Mouse (Mus musculus): Measurements from ENCODE around the gene Csf2rb. TPM values are rescaled to one million over a fixed set of nuclear protein-coding genes. Genes with fewer than 3 reads are reported as not detected.
"Not testable (repeated sequence)": the region's sequence is repeated elsewhere in the genome, so short reads cannot be mapped to it uniquely, and the experiment has no call there.

Gene Csf2rb
- 2.4 and 3.1 TPM in 2 replicates for polyA plus RNA-seq (2016; fragmentation: Nextera tagmentation; extraction: Ambion mirVana)

DNA sequence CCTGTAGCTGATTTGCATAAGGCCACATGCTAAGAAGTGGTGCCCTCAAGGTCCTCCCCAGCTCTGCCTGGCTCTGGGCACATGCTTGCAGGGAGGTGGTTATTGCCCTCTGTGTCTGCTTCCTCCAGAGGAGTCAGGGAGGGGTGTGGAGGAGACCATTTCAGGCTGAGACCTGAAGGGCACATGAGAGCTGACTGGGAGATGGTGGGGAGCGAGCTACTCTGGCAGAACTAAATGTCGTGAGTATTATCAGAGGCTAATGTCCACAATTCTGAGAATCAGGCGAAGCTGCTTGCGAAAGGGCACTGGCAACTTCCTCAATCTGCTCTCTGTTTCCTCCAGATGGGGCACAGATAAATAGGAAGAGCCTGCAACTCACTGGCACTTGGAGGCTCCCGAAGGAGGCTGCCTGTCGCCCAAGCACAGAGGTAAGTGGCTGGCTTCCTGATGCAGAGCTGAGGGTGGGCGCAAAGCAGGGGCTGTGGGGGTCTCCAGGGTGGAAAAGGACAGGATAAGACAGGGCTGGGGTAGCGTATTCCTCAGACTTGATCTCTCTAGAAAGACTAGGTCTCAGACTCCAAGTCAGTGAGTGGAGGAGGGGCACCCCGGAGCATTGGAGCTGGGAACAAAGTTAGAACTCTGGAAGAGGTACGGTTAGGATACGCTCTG, at the start of gene Csf2rb:
Gene Csf2rb (plus strand): TSS at position 82 of the 669 bp plus-strand sequence.
- no peak within 1 kb of the TSS for H3K4me3 ChIP-seq
- no peaks in the 10 kb centered on the region for H3K36me3 ChIP-seq
- H3K27ac ChIP-seq (ENCODE audit: poor library complexity, severe bottlenecking) = no peak within 1 kb of the TSS
- no peaks in the 10 kb centered on the region for H3K9me3 ChIP-seq (replicated peaks)
- H3K9ac ChIP-seq = 0 out of 2 replicates have a peak within 1 kb of the TSS, but pooled peaks have one; percentile 24
- peaks cover 7% of the 10 kb centered on the region; the same call in 1 of the 2 replicates for H3K4me1 ChIP-seq (replicated peaks)
- no peak; the same call in 1 of the 2 replicates for ATAC-seq (ENCODE audit: insufficient number of reproducible peaks, low FRiP score)
- peaks cover 6% of the 10 kb centered on the region; the same call in 1 of the 2 replicates for H3K27me3 ChIP-seq (replicated peaks)
- 0 out of 2 replicates have a peak within 1 kb of the TSS, but pooled peaks have one; percentile 4 for H3K4me2 ChIP-seq
- WGBS = 55% methylated on average over 11 of the region's 11 CpGs

DNA sequence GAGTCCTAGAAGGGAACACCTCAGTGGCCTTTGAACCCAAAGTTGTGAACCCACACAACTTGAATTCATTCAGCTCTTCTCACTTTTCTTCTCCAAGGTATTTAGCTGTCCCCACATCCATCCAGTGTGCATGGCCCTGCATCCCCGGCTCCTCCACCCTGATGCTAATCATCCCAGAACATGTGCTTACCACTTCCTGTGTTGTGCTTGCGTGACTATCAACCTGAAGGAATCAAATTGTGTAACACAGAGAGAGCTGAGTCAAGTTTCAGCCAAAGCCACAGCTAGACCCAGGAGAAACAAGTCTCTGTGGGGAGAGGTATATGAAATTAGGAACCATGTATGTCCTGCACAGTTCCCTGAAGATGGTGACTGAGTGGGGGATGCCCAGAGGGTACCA, 47.2 kb upstream of the Csf2rb start:
- no peak for ATAC-seq (ENCODE audit: insufficient number of reproducible peaks, low FRiP score)
- Histone ChIP-seq H3K4me2 (no peak overlapping the region), H3K4me3 (no peak overlapping the region), H3K36me3 (no peaks in the 10 kb centered on the region), H3K9ac (no peak overlapping the region), H3K9me3 (replicated peaks) (no peaks in the 10 kb centered on the region), H3K4me1 (replicated peaks) (no peaks in the 10 kb centered on the region), H3K27ac (ENCODE audit: poor library complexity, severe bottlenecking) (no peak overlapping the region), H3K27me3 (replicated peaks) (no peaks in the 10 kb centered on the region)
- WGBS = 59% methylated on average over 2 of the region's 2 CpGs

DNA sequence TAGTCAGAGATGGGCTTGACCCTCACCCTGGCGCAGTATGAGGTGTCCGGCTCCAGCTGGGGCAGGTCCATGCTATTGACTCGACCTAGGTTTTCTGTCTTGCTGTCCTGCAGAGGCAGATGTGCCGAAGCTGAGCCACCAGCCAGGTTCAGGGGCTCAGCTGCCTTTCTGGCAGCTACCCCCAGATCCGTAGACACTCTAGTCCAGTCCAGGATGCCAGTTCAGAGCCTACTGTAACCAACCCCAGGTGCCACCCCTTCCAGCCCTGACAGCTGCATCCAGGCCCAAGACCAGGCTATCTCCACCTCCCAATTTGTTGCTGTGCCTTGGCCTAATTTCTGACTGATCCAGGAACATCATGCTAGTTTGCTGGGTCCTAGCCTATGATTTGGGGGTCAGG, 37.6 kb upstream of the Csf2rb start:
- H3K9me3 ChIP-seq (replicated peaks) = no peaks in the 10 kb centered on the region
- no peak overlapping the region for H3K4me3 ChIP-seq
- no peak overlapping the region for H3K9ac ChIP-seq
- 0 out of 2 replicates have a peak, but pooled peaks cover 2% of the 10 kb centered on the region for H3K27me3 ChIP-seq (replicated peaks)
- no peak overlapping the region for H3K27ac ChIP-seq (ENCODE audit: poor library complexity, severe bottlenecking)
- no peaks in the 10 kb centered on the region for H3K36me3 ChIP-seq
- WGBS = 81% methylated on average over 5 of the region's 5 CpGs
- H3K4me2 ChIP-seq = no peak overlapping the region
- H3K4me1 ChIP-seq (replicated peaks) = peaks cover 13% of the 10 kb centered on the region; the same call in 1 of the 2 replicates
- ATAC-seq (ENCODE audit: insufficient number of reproducible peaks, low FRiP score) = no peak

DNA sequence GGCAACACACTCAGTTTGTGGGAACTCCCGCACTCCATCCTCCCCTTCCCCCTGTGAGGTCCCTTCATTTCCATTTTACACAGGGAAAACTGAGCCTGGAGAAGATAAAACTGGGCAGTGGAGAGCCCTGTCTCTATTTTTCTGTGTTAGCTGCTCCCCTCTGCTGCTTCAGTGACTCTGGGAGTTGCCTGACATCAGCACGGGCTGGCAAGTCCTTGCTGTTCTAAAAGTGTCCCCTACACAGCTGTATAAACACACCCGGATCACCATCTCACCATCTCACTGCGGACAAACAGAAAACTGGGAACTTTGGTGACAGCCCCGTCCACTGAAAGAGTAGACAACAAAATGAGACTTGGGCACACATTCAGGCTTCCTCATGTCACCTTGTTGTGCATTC, 35.8 kb upstream of the Csf2rb start:
- H3K4me1 ChIP-seq (replicated peaks) = peaks cover 18% of the 10 kb centered on the region; the same call in 1 of the 2 replicates
- H3K4me3 ChIP-seq; H3K4me2 ChIP-seq; H3K27ac ChIP-seq (ENCODE audit: poor library complexity, severe bottlenecking); ATAC-seq (ENCODE audit: insufficient number of reproducible peaks, low FRiP score); H3K36me3 ChIP-seq; H3K9ac ChIP-seq; H3K27me3 ChIP-seq (replicated peaks); H3K9me3 ChIP-seq (replicated peaks): not testable (repeated sequence)
- WGBS = 52% methylated on average over 5 of the region's 5 CpGs

DNA sequence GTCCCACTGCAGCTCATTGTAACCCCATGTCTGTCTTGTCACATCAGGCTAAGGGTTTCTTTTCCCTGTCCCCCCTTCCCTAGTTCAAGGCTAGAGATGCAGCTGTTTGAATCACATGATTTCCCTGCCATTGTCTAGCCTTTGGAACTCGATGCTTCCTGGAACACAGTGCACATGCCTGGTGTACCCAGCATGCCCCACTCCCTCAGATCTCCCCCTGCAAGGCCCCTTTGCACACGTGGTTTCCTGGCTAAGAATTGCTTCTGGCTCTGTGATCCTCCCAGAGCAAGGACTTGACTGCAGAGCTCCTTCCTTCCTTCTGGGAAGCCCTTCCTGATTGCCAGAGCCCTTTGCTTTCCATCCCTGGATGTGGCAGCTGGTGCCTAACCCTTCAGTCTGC, 32.3 kb upstream of the Csf2rb start:
- not testable (repeated sequence) for H3K27ac ChIP-seq (ENCODE audit: poor library complexity, severe bottlenecking); H3K36me3 ChIP-seq; H3K27me3 ChIP-seq (replicated peaks); H3K4me3 ChIP-seq; H3K9ac ChIP-seq; H3K9me3 ChIP-seq (replicated peaks); H3K4me2 ChIP-seq
- peak; percentile 61; the same call in 1 of the 2 replicates for ATAC-seq (ENCODE audit: insufficient number of reproducible peaks, low FRiP score)
- WGBS = 14% methylated on average over 2 of the region's 2 CpGs
- peaks cover 12% of the 10 kb centered on the region; the same call in 1 of the 2 replicates for H3K4me1 ChIP-seq (replicated peaks)

DNA sequence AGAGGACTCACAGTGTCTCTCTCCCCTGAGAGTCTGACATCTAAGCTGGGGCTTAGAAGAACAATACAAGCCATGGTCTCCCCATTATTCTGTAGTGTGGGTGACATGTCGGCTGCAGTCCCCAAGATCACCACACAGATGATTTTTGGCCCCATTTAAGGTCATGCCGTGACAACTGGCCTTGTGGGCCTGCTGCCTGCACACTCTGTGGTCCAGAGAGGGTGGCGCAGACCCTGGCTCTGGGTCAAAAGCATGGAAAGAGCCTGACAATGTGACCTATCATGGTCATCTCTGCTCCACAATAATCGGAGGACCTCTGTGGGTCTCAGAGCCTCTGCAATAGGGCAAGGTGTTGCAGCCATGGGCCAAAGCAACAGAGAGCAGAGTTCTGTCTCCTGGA, 31.8 kb upstream of the Csf2rb start:
- Histone ChIP-seq H3K9ac (no peak overlapping the region), H3K4me1 (replicated peaks) (peaks cover 8% of the 10 kb centered on the region; the same call in 1 of the 2 replicates), H3K9me3 (replicated peaks) (no peaks in the 10 kb centered on the region), H3K36me3 (no peaks in the 10 kb centered on the region), H3K4me3 (no peak overlapping the region), H3K27ac (ENCODE audit: poor library complexity, severe bottlenecking) (no peak overlapping the region), H3K27me3 (replicated peaks) (0 out of 2 replicates have a peak, but pooled peaks cover 2% of the 10 kb centered on the region), H3K4me2 (no peak overlapping the region)
- ATAC-seq (ENCODE audit: insufficient number of reproducible peaks, low FRiP score) = no peak
- WGBS = 77% methylated on average over 4 of the region's 4 CpGs

DNA sequence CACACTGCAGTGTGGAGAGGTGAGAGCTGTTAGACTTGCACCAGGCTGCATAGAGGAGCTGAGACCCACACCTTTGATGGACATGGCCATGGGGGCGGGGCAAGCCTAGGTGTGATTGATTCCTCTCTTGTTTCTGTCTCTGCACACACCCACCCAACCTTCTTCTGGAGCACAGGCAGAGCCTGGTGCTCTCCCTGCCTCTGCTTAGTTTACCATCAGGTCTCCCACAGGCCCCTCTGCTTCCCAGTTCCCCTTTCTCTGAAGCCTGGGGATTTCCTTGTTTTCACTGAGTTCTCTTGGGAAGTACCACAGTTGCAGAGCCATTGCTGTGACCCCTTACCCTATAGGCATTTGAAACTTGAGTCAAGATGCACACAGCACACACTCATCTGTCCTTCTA, 27.0 kb upstream of the Csf2rb start:
- whole genome bisulfite sequencing = 89% methylated on average over 1 of the region's 1 CpGs
- Histone ChIP-seq H3K9me3 (replicated peaks) (no peaks in the 10 kb centered on the region), H3K4me3 (no peak overlapping the region), H3K4me1 (replicated peaks) (no peaks in the 10 kb centered on the region), H3K27me3 (replicated peaks) (no peaks in the 10 kb centered on the region), H3K9ac (no peak overlapping the region), H3K27ac (ENCODE audit: poor library complexity, severe bottlenecking) (no peak overlapping the region), H3K36me3 (no peaks in the 10 kb centered on the region), H3K4me2 (no peak overlapping the region)
- ATAC-seq (ENCODE audit: insufficient number of reproducible peaks, low FRiP score) = no peak

DNA sequence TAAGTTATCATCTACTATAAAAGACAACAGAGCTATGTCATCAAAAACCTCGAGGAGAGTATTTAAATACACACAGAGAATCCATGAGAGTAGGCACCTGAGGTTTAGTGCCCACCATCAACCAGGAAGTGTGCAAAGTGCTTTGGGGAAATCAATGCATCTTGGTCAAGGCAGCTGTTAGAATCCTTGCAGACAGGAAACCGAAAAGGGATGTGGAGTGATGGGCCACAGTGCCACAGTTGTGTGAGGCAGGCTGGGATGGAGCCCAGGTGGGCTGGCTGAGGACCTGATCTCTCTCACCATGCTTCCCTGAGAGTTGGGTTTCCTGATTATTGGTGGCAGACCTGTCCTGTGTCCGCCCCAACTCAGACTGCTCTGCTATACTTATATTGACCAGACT, 25.9 kb upstream of the Csf2rb start:
- no peak overlapping the region for H3K4me2 ChIP-seq
- ATAC-seq (ENCODE audit: insufficient number of reproducible peaks, low FRiP score) = no peak
- no peaks in the 10 kb centered on the region for H3K27me3 ChIP-seq (replicated peaks)
- 68% methylated on average over 3 of the region's 3 CpGs for WGBS
- no peaks in the 10 kb centered on the region for H3K36me3 ChIP-seq
- H3K4me3 ChIP-seq = no peak overlapping the region
- no peak overlapping the region for H3K9ac ChIP-seq
- H3K27ac ChIP-seq (ENCODE audit: poor library complexity, severe bottlenecking) = no peak overlapping the region
- no peaks in the 10 kb centered on the region for H3K4me1 ChIP-seq (replicated peaks)
- H3K9me3 ChIP-seq (replicated peaks) = no peaks in the 10 kb centered on the region

DNA sequence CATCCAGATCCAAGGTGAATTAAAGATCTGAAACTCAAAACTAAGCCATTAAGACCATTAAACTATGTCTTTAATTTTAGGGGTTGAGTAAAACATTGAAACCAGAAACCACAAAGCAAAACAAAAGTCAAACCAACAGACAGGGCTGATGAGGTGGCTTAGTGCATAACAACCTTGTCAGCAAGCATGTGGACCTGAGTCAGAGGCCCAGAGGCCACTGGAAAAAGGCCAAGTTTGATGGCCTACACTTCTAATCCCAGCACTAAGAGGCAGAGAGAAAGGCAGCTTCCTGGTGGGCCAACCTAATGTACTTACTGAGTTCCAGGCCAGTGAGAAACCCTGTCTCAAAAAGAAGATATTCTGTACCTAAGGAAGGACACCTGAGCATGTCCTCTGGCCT, 24.8 kb upstream of the Csf2rb start:
- Histone ChIP-seq H3K9me3 (replicated peaks) (no peaks in the 10 kb centered on the region), H3K4me1 (replicated peaks) (no peaks in the 10 kb centered on the region), H3K9ac (no peak overlapping the region), H3K27ac (ENCODE audit: poor library complexity, severe bottlenecking) (no peak overlapping the region), H3K27me3 (replicated peaks) (no peaks in the 10 kb centered on the region), H3K4me3 (no peak overlapping the region), H3K36me3 (no peaks in the 10 kb centered on the region), H3K4me2 (no peak overlapping the region)
- no peak for ATAC-seq (ENCODE audit: insufficient number of reproducible peaks, low FRiP score)

DNA sequence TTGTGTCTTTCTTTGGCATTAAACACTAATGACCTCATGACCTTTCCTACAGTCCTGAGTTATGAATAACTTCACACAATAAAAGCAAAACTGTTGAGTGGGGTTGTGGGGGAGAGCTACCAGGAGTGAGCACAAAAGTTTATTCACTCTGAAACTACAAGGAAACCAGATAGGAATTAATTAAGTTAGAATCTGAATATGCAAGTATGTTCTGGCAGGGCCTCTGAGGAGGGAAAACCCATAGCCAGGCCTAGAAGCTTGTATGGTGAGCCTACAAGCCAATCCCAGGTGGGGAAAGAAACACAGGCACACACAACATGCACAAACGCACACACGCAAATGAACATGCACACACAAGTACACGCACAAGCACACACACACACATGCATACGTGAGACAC, 22.8 kb upstream of the Csf2rb start:
- H3K36me3 ChIP-seq = no peaks in the 10 kb centered on the region
- WGBS = 100% methylated on average over 4 of the region's 4 CpGs
- no peak for ATAC-seq (ENCODE audit: insufficient number of reproducible peaks, low FRiP score)

DNA sequence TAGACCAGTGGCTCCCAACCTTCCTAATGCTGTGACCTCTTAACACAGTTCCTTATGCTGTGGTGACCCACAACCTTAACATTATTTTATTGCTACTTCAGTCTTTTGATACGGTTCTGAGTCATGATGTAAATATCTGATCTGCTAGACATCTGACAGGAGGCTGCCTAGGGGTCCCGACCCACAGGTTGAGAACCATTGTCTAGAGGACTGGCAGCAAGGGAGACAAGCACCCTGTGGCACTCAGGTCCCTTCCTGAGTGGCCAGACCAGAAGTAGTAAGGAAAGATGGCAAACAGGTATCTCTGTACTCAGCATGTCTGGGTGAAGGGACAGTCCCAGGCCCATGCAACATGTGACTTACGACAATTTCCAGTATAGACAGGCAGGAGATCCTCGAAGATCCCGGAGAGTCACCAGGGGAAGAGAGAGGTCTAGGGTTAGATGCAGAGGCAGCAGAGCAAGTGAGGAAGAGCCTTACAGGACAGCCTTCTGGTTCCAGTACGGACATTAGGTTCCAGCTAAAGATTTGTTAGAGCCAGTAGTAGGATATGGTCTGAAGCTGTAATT, 21.8 kb upstream of the Csf2rb start:
- Histone ChIP-seq H3K4me2 (no peak overlapping the region), H3K27me3 (replicated peaks) (no peaks in the 10 kb centered on the region), H3K9me3 (replicated peaks) (no peaks in the 10 kb centered on the region), H3K27ac (ENCODE audit: poor library complexity, severe bottlenecking) (no peak overlapping the region), H3K4me1 (replicated peaks) (no peaks in the 10 kb centered on the region), H3K9ac (no peak overlapping the region), H3K4me3 (no peak overlapping the region), H3K36me3 (no peaks in the 10 kb centered on the region)
- WGBS = 85% methylated on average over 6 of the region's 6 CpGs
- no peak for ATAC-seq (ENCODE audit: insufficient number of reproducible peaks, low FRiP score)

More for the DNA sequence above, 22.8 kb upstream of the Csf2rb start:
- Histone ChIP-seq H3K27me3 (replicated peaks) (no peaks in the 10 kb centered on the region), H3K9me3 (replicated peaks) (no peaks in the 10 kb centered on the region), H3K4me3 (no peak overlapping the region), H3K27ac (ENCODE audit: poor library complexity, severe bottlenecking) (no peak overlapping the region), H3K9ac (no peak overlapping the region), H3K4me1 (replicated peaks) (no peaks in the 10 kb centered on the region), H3K4me2 (no peak overlapping the region)
